Mouse (Mus musculus) spleen, embryonic (tissue): ENCODE results near the gene Irgm1.

ENCODE experiments used
- CTCF ChIA-PET: fragments of 350-600 bp; sonication (Branson Sonifier 250); formaldehyde crosslinking; loops from one replicate; lab custom pipeline; 2022; lab: Charles Lee

The Irgm1 gene

DNA sequence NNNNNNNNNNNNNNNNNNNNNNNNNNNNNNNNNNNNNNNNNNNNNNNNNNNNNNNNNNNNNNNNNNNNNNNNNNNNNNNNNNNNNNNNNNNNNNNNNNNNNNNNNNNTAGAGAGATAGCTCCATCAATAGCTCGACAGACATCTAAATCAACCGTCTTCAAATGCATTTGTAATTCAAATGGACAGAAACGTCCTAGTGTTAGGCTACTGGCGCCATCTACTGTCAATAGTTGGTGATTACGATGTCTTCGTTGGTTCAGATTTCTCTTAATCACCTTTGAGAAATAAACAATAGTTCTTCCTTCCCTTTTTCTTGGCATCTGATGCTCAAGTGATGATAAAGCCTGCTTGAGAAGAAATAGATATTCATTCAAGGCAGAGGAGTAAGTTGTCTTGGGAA lies 12.5 kb downstream of the Irgm1 start:
- CTCF ChIA-PET = interaction anchor here (0.6 to 1.6 kb wide), 7 partner anchors 10 to 85 kb away, joined by 3 to 6 read pairs (median 4); no protein-coding TSS in a partner anchor

DNA sequence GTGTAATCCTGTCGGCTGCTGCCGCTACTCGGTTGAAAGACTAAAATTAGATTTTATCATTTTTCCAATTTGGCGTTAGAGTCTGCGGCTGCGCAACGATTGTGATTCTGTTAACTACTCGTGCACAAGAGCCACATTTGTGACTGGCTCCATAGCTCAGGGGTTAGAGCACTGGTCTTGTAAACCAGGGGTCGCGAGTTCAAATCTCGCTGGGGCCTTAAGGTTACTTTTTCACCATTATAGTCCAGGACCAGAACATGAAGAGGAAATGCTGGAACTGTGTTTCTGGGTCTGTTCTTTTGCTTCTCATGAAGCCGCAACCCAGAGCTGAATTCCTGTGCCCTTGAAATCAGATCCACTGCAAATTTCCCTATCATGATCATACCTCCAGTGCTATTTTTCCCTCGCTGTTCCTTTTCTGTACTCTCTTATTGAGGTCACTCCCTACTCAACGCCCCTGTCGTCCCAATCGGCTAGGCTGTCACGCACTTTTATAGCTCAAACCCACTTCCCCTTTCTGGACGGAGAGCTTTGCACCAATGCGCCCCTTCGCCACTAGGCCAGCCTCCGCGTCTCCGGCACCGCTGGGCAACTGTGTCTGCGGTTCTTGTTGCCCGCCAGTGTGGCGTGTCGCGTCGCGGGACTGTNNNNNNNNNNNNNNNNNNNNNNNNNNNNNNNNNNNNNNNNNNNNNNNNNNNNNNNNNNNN lies 17.9 kb downstream of the Irgm1 start:
- CTCF ChIA-PET = interaction anchor here (2.8 kb wide), 1 partner anchor 17 kb away, joined by 11 read pairs; no protein-coding TSS in a partner anchor

DNA sequence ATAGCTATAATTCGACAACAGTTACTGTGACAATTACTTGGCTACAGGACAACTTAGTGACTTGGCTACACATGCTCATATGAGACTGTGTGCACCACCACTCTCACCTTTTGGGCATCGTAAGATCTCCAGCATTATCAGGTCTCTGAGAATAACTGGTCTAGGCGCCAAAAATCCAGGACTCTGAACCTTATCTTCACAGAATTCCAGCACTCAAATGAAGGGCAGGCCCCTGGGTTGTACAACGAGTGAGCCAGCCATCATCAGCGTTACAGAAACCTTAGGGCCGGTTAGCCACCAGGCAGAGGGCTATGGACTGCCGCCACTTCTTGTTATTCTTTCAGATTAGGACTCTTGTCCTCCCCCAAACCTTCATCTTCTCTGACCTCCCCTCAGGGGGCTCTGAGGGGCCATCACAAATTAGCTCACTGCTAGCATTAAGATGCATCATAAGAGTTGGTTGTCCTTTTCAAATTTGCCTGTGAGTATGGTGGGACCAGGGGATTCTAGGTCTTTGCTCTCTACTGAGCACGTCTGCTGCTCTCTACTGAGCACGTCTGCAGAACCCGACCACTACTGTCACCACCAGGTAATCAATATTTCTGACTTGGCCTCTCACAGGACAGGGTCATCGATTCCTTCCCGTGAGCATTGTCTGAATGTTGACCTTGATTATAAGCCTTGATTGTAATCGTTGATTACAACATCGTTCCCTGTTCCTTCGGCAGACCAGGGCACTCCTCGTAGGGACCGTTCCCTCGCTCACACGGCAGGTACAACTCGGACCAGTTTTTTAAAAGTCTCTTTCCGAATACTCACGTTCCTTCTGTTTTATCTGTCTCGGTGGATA lies 18.6 kb downstream of the Irgm1 start:
- CTCF ChIA-PET = interaction anchor here (1.0 kb wide), 1 partner anchor 46 kb away, joined by 3 read pairs; no protein-coding TSS in a partner anchor

DNA sequence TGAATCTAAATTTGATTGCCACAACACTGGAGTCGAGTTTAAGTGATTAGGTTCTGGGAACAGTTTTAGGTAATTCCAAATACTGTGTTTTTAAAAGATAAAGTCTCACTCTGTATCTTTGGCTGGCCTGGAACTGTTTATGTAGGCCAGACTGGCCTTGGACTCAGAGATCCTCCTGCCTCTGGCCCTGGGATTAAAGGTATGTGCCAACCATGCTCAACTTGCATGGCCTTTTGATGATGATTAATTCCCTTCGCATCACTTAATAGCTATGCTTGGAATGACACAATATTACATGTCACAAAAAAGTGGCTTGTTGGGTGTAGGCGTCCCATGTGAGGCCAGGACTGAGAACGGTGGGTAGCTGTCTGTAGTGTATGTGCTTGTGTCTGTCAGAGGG lies 19.3 kb downstream of the Irgm1 start:
- CTCF ChIA-PET = interaction anchor here (0.5 to 1.0 kb wide), 2 partner anchors 38 to 46 kb away, joined by 3 to 5 read pairs; no protein-coding TSS in a partner anchor

DNA sequence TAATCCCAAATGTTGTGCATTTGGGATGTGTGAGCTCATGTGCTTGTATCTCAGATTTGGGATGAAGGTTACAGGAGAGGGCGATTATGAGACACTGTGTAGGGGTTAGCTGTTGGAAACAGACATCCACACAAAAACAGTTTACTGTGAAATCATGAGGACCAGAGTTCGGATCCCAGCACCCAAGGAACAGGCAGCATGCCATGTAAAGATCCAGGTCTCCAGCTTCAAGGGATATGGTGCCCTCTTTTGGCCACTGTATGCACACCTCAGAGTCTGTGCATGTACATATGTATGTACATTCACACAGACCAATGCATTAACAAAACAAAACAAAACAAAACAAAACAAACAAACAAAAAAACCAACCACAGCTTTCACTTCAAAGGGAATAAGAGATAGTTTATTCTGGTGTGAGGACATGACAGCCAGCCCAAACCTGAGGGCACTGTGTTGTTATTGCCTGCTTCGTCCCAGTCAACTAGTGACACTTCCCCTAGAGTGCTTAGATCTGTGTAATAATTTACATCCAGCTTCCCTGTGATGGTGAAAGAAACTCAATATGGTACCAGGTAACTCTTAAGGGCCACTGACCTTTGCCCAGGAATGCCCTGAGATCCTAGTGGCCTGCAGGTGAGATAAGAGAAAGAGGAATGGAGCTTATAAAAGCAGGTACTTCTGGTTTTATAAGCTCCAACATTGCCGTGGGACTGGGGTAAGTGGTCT lies 20.1 kb downstream of the Irgm1 start:
- CTCF ChIA-PET = interaction anchor here (0.5 kb wide), 1 partner anchor 37 kb away, joined by 5 read pairs; no protein-coding TSS in a partner anchor

DNA sequence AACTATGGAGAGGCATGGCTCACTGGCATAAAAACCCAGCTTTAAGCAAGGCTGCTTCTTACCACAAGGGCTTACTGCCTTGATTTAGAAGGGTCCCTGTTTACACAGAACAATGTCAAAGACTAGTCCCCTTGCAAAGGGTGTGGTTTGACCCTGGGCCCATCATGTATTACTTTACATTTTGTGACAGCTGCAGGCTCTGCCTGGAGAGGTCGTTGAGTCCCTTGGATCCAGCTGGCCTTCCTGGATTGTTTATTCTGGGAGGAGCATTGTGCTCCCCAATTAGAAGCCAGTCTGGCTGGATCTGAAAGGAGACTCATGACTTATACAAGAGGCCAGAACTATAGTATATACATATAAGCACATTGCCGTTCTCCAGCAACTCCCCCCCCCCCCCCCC lies 21.2 kb downstream of the Irgm1 start:
- CTCF ChIA-PET = interaction anchor here (0.6 kb wide), 1 partner anchor 11 kb away, joined by 3 read pairs; no protein-coding TSS in a partner anchor

DNA sequence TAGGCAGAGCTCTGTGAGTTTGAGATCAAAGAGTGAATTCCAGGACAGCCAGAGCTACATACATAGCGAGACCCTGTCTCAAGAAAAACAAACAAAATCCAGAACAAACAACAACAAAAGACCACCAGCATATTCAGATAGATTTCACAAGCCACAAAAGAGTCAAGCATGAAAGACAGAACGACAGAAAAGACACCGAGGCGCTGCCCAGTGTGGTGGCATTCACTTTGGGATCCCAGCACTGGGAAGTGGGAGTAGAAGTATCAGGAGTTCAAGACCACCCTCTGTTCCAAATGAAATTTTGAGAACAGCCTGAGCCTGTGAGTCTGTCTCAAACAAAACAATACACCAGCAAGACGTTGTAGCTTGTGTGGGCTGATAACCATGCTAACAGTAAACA lies 24.6 kb downstream of the Irgm1 start:
- CTCF ChIA-PET = interaction anchor here (0.6 kb wide), 1 partner anchor 253 kb away, joined by 11 read pairs; no protein-coding TSS in a partner anchor

DNA sequence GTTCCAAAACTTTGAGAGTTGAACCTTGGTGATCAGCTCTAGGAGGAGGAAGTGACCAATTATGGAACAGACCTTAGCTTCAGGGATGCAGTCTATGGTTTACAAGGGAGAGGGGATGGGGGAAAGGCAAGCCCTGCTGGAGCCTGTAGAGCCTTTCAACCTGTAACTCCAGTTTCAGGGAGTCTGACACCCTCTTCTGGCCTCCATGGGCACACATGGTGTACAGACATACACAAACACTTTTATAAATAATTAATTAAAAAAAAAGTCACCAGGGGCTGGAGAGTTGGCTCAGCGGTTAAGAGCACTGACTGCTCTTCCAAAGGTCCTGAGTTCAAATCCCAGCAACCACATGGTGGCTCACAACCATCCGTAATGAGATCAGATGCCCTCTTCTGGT lies 25.1 kb downstream of the Irgm1 start:
- CTCF ChIA-PET = interaction anchor here (0.6 kb wide), 1 partner anchor 253 kb away, joined by 11 read pairs; no protein-coding TSS in a partner anchor

DNA sequence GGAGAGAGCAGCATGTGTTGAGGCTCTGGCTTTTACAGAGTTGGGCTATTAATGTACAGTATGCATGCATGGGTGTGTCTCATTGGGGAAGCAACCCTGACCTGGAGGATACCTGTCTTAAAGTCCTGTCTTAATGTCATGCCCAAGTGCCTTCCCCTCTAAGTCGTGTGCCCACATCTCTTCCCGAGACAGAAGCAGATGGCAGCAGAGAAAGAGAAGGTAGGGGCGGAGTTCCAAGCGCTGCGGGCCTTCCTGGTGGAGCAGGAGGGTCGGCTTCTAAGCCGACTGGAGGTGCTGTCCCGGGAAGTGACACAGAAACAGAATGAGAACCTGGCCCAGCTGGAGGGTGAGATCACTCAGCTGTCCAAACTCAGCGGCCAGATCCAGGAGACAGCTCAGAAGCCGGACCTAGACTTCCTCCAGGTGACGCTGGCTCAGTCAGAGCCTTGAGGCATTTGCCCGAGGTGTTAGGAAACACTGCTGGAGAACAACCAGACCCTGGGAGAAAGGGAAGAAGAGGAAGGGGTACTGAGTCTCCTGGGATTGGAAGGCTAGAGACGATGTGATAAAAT lies 26.2 kb downstream of the Irgm1 start:
- CTCF ChIA-PET = no interaction called here

DNA sequence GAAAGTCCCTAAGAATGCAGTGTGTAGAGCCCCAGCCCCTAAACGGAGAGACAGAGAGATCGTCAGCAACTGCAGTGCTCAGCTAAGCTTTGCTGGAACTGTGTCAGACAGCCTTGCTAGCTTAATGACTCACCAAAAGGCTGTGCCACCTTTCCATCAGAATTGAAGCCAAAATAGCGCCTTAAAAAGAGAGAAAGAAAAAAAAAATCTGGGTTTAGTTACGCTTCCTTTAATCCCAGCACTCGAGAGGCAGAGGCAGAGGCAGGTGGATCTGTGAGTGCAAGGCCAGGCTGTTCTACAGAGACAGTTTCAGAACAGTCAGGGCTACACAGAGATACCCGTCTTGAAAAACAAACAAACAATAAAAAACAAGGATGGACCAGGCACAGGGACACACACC lies 27.2 kb downstream of the Irgm1 start:
- CTCF ChIA-PET = interaction anchor here (1.6 kb wide), 1 partner anchor 54 kb away, joined by 6 read pairs; no protein-coding TSS in a partner anchor

DNA sequence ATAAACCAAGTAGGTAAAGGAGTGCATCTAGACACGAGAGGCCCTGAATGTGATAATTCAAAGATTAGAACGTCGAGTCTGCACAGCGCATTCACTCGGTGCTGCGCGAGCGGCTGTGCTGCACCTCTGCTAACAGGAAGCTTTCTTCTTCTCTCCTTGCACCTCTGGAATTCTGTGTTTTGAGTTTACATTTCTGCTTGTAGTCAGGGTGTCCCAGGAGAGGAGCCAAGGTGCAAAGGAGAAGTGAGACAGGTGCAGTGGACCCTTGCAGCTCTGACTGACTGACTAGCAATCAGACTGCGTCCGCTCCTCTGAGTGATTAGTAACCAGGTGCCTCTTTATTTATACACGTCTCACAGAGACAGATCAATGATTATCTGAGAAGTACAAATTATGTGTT lies 28.3 kb downstream of the Irgm1 start:
- CTCF ChIA-PET = interaction anchor here (0.5 to 1.6 kb wide), 4 partner anchors 12 to 55 kb away, joined by 3 to 6 read pairs (median 3); partner anchors contain the start of gene Trim41

DNA sequence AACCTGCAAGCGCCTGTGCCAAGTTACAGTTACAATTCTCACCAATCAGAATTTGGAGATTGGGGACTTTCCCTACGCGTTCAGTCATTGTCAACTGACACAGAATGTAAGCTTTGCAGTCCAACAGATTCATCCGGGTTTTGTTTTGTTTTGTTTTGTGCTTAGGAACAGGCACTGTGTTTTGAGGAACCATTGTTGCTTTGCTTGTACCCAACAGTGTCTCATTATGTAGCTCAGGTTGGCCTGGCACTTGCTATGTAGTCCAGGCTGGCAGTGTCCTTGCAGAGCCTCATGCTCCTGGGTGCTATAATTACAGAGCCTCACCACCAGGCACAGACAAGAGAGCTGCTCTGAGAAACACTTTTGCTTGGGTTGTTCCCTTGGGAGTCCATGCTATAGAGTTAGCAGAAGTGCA lies 29.1 kb downstream of the Irgm1 start:
- CTCF ChIA-PET = interaction anchor here (1.0 kb wide), 1 partner anchor 13 kb away, joined by 3 read pairs; no protein-coding TSS in a partner anchor

DNA sequence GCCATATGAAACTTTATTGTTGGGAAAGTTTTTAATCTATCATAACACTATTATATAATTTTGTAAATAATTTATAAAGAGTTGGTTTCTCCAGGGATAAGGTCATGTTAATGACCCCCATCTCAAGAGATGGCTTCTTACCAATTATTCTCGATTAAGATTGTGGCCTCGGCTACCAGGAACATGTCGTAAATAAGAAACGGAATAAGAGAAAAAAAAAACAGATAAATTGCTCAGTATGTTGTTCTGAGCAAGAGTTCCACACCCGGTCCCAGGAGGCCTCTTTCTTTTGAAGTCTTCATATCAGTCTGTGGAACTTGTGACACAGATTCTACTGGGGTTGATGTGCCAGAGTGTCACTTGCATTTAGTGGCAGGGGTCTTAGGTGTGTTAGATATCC lies 30.3 kb downstream of the Irgm1 start:
- CTCF ChIA-PET = no interaction called here

DNA sequence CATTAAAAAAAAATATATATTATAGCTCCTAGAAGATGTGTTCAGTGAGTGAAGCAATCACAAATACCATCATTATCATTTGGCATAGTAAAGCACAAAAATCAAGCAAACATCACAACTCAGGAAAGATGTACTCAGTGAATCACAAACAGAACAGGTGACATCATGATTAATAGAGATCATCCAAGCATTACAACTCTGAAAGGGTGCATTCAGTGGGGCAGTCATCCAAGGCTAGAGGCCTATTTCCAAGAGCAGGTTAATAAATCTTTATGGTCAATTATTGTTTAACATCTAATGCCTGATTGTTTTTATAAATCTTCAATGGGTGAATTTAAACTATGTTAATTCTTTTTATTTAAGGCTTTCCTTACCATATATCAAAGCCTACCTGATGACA lies 30.7 kb downstream of the Irgm1 start:
- CTCF ChIA-PET = no interaction called here

DNA sequence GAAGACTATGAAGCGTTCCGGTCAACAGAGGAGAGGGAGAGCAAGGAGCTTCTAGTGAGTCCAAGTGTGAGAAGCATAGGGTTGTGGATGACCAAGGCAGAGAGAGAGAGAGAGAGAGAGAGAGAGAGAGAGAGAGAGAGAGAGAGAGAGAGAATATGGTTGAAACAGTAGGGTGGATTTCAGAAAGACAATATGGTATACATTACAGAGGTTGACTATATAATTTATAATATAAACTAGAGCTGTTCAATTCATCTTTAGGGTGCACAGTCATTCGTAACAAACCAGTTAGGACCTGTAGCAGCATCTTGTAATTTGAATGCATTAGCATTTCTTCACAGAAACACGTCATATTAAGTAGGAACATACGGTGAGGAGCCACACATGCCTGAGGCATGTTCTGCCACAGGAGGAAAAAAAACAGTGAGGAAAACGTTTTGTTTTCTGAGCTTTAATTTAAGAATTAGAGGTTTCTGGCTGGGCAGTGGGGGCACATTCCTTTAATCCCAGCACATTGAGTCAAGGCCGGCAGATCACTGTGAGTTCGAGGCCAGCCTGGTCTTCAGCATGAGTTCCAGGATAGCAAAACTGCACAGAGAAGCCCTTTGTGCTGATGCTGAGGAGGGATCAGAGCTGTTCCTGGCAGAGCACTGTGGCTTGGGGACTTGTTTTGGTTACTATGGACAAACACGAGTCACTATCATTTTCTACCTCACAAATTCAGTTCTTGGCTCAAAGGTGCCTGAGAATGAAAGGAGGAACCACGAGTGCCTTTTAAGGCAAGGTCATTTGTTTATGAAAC lies 32.4 kb downstream of the Irgm1 start:
- CTCF ChIA-PET = interaction anchor here (0.6 to 1.3 kb wide), 2 partner anchors 11 kb away, joined by 3 read pairs; no protein-coding TSS in a partner anchor

DNA sequence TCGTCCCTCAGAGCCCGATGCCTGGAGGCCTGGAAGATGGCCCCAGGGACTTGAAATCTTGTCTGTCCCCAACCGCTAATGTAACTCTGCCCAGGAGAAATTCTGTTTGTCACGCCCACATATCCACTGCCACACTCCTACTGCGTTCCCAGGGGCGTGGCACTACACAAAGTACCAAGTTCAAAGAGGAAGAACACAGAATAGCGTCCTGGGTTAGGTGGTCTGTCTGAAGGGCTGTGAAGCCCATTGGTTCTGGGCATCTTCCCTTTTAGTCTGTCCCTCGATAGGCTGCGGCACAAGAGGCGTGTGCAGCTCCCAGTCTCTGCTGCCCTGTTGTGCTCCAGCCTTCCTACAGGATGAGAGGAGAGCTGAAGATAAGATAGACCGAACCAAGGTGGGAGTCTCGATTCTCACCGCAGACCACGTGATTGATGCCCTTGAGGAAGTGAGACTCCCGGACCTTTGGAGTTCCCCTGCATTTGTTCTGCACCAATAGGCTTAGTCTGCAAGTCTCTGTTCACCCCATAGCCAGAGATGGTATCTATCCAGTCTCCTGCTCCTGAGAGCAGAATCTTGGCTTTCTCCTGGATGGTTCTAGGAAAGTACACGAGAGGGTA lies 33.2 kb downstream of the Irgm1 start:
- CTCF ChIA-PET = interaction anchor here (0.7 to 1.3 kb wide), 2 partner anchors 11 to 367 kb away, joined by 3 read pairs; no protein-coding TSS in a partner anchor

DNA sequence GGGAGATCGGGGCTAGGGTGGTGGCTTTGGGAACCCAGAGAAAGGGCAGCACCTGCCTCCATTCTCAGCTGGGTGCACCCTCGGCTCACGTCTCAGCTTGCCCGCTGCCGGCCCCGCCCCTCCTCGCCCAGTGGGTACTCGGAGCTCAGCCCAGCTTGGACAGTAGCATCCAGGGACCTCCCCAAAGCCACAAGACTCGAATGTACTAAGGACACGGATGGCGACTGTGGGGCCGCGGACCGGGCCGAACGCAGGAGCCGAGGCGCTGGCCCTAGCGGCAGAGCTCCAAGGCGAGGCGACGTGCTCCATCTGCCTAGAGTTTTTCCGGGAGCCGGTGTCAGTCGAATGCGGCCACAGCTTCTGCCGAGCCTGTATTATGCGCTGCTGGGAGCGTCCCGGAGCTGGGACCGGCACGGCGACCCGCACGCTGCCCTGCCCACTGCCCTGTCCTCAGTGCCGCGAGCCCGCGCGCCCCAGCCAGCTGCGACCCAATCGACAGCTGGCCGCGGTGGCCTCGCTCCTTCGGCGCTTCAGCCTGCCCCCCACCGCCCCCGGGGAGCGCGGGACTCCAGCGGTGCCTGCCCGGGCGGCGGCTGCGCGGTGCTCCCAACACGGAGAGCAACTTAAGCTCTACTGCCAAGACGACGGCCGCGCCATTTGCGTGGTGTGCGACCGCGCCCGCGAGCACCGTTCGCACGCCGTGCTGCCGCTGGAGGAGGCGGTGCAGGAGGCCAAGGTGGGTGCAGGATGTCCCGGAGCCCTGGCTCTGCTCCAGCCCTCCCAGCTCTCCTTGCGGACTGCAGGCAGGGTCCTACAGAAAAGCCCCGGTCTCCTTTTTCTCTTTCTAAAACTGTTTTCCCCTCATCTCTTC lies 33.9 kb downstream of the Irgm1 start:
- CTCF ChIA-PET = interaction anchor here (0.7 to 2.4 kb wide), 3 partner anchors 10 to 368 kb away, joined by 3 to 11 read pairs (median 3); no protein-coding TSS in a partner anchor

DNA sequence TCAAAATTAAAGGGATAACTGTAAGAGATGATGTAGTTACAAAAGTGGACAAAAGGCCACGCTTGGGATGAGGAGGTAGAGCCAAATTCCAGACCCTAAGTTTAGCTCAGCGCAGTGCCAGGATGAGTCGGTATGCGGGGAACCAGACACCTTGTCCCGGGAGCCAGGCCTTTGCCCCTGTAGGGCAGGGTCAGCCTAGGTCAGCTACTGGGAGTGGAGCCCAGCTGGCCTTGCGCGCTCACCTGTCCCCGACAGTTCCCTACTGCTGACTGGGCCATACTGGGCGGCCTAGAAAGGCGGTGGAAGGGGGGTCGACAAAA lies 34.5 kb downstream of the Irgm1 start:
- CTCF ChIA-PET = interaction anchor here (0.9 to 2.4 kb wide), 2 partner anchors 9 to 18 kb away, joined by 3 to 11 read pairs; no protein-coding TSS in a partner anchor
